Mouse (Mus musculus) hindbrain, embryonic 13.5 days (tissue): ENCODE data around the gene Tlr8. TPM values are rescaled to one million over a fixed set of nuclear protein-coding genes. Genes with fewer than 3 reads are reported as not detected.

Source experiments
- polyA plus RNA-seq: library from polyadenylated mRNA; unstranded; fragments of >200 nt; fragmentation: Nextera tagmentation; extraction: Ambion mirVana; gene quantifications from 2 replicates; pipeline ENCODE4 v1.2.1, GENCODE M21; 2015

The Tlr8 gene
- polyA plus RNA-seq, 1 experiment from 2014 or later, result 0.10 TPM

Other genes with a start within 250 kb of the Tlr8 start
- gene Tmsb4x, start 55.0 kb downstream of the Tlr8 start, polyA plus RNA-seq, result 6,428 and 6,647 TPM in 2 replicates
- 0.19 and 0.35 TPM in 2 replicates for gene Tlr7, start 66.2 kb upstream of the Tlr8 start, polyA plus RNA-seq
- 10.9 and 15.6 TPM in 2 replicates for gene Prps2, start 118.4 kb upstream of the Tlr8 start, polyA plus RNA-seq